Mouse (Mus musculus) cerebellum, adult 2 months (tissue): ENCODE measurements at regions not wholly inside any gene's neighbourhood (a gene's known extent, or its start where the extent isn't known, plus 50 kb on each side); places are given as distances from the start of the nearest gene placed in this dataset.

ENCODE experiments used
- CTCF ChIP-seq: fragments of 200-500 bp; IDR thresholded peaks from 2 replicates; pipeline ENCODE4 v1.5.1; 2011; ENCODE audit warnings: low read depth, mild to moderate bottlenecking, control low read depth, low read length, moderate library complexity, borderline replicate concordance; ENCODE audit not compliant: insufficient read depth
- POLR2A ChIP-seq: fragments of 200-500 bp; IDR thresholded peaks from 2 replicates; pipeline ENCODE4 v1.6.1; 2011; ENCODE audit warnings: low read length, control low read depth, borderline replicate concordance; ENCODE audit not compliant: insufficient read depth

GRCm38 (mm10) chr17:49185052-49185612, 243.0 kb upstream of the Mocs1 start:
- no peak for TF ChIP-seq CTCF
- TF ChIP-seq POLR2A = no peak
